14 mouse cellular contexts compared by ENCODE assay signal in the genomic region with DNA sequence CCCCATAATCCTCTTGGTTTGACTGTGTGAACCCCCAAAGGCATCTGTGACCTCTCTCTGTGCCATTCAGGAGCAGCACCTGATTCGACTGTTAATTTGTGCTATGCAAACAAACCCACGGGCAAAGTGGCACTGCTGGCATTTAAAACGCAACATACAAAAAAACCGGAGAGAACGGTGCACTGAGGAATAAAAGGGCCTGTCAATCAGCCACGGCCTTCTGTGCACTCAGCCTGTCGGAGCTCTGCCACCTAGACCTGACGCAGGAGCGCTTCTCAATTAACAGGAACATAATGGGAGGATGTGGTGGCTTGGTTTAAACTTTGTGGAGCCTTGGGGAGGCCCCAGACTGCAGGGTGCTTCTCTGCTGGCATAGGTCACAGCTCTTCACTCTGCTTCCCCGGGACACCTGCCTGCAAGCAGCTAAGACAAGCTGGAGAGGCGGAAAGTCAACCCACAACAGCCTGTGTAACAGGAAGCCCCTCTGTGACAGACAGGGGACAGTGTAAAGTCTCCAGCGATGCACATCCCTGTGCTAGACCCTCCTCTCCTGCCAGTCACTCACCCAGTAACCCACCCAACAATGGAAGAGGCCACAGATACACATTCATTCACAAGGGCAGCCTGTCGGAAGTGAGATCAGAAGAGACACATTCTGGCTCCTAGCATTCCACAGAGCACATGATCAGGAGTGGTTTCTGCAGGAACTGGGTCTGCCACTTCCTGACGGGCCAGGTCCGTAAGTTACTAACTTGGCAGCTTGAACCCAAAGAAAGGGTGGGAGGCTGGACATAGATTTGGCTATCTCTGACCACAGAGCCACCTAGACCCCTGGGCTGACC. TPM values are rescaled to one million over a fixed set of nuclear protein-coding genes. Genes with fewer than 3 reads are reported as not detected.
DNase-seq lines count a peak whose midpoint lies in the region; ATAC-seq and TF ChIP-seq lines count a peak whose summit lies in the region.
"Had no signal": no experiment of that assay in that cellular context is flagged by ENCODE, and none has a peak within 500 bp of the region (broad histone marks: within the 10 kb centered on the region; RNA-seq: fewer than 3 reads in every experiment).

No protein-coding gene starts in this region.

- no peak for TF ChIP-seq POLR2A in kidney, adult 2 months (IDR thresholded peaks at IDR 0.05; ENCODE audit: low read depth, low read length)

- no peak overlapping the region for H3K4me3 ChIP-seq in kidney, adult 2 months (ENCODE audit: insufficient read depth, low read depth, low read length)
- H3K4me3 ChIP-seq in forebrain, embryonic 13.5 days: no peak overlapping the region
- H3K4me3 ChIP-seq in midbrain, embryonic 14.5 days (replicated peaks; ENCODE audit: low read depth, low read length): no peak overlapping the region
- H3K4me3 ChIP-seq: limb, embryonic 15.5 days had no signal

- no peak overlapping the region for H3K9ac ChIP-seq in forebrain, embryonic 13.5 days
- H3K9ac ChIP-seq in midbrain, embryonic 14.5 days (replicated peaks; ENCODE audit: low read length): no peak overlapping the region
- H3K9ac ChIP-seq: limb, embryonic 15.5 days had no signal

- ATAC-seq in forebrain, embryonic 13.5 days: 0 out of 2 replicates have a peak, but pooled peaks have one; percentile 21
- ATAC-seq in midbrain, embryonic 14.5 days (ENCODE audit: low FRiP score, low TSS enrichment): no peak
- ATAC-seq: intestine, postnatal 0 days had no signal

- H3K4me2 ChIP-seq in forebrain, embryonic 13.5 days: peak overlapping the region; percentile 29
- no peak overlapping the region for H3K4me2 ChIP-seq in midbrain, embryonic 14.5 days (ENCODE audit: low read length)
- H3K4me2 ChIP-seq: heart, embryonic 11.5 days; limb, embryonic 15.5 days had no signal

- TF ChIP-seq CTCF in kidney, adult 2 months (conservative IDR thresholded peaks at IDR 0.05; ENCODE audit: insufficient read depth, insufficient read length, low read depth, low read length): no peak

- no peaks in the 10 kb centered on the region for H3K27me3 ChIP-seq in kidney, adult 2 months (replicated peaks; ENCODE audit: control insufficient read depth, insufficient read depth, low read length)
- no peaks in the 10 kb centered on the region for H3K27me3 ChIP-seq in forebrain, embryonic 13.5 days
- no peaks in the 10 kb centered on the region for H3K27me3 ChIP-seq in midbrain, embryonic 14.5 days (ENCODE audit: control insufficient read depth, insufficient read depth, low read length)
- H3K27me3 ChIP-seq: limb, embryonic 15.5 days had no signal

- no peaks in the 10 kb centered on the region for H3K9me3 ChIP-seq in forebrain, embryonic 13.5 days (replicated peaks)
- H3K9me3 ChIP-seq in midbrain, embryonic 14.5 days (ENCODE audit: control insufficient read depth, low read length): 0 out of 2 replicates have a peak, but pooled peaks cover 3% of the 10 kb centered on the region
- H3K9me3 ChIP-seq: limb, embryonic 15.5 days had no signal

- H3K4me1 ChIP-seq in kidney, adult 2 months (ENCODE audit: control insufficient read depth, insufficient read depth, low read length): no peaks in the 10 kb centered on the region
- H3K4me1 ChIP-seq in forebrain, embryonic 13.5 days: peaks cover 15% of the 10 kb centered on the region
- peaks cover 15% of the 10 kb centered on the region for H3K4me1 ChIP-seq in midbrain, embryonic 14.5 days (ENCODE audit: control insufficient read depth, insufficient read depth, low read length)
- H3K4me1 ChIP-seq: limb, embryonic 15.5 days had no signal

- 55% methylated on average over 15 of the region's 15 CpGs for WGBS in kidney, adult 2 months
- 20% methylated on average over 15 of the region's 15 CpGs for WGBS in forebrain, embryonic 13.5 days
- WGBS in midbrain, embryonic 14.5 days: 18% methylated on average over 15 of the region's 15 CpGs

- peak overlapping the region; percentile 8; the same call in 1 of the 2 replicates for H3K27ac ChIP-seq in kidney, adult 2 months (ENCODE audit: insufficient read depth, low read depth, low read length)
- H3K27ac ChIP-seq in forebrain, embryonic 13.5 days: no peak overlapping the region
- peak overlapping the region; percentile 28 for H3K27ac ChIP-seq in midbrain, embryonic 14.5 days (replicated peaks; ENCODE audit: low read depth, low read length)
- H3K27ac ChIP-seq: limb, embryonic 15.5 days had no signal

- H3K36me3 ChIP-seq in kidney, adult 2 months (ENCODE audit: control insufficient read depth, insufficient read depth, low read length): no peaks in the 10 kb centered on the region
- no peaks in the 10 kb centered on the region for H3K36me3 ChIP-seq in forebrain, embryonic 13.5 days (ENCODE audit: poor library complexity, severe bottlenecking)
- no peaks in the 10 kb centered on the region for H3K36me3 ChIP-seq in midbrain, embryonic 14.5 days (ENCODE audit: control insufficient read depth, insufficient read depth, low read length)
- H3K36me3 ChIP-seq: limb, embryonic 15.5 days had no signal

- DNase-seq in kidney, adult 2 months: peak; percentile 30
- DNase-seq in kidney, adult 8-10 months: no peak
- DNase-seq in midbrain, embryonic 14.5 days: peak; percentile 61
- peak; percentile 59 for DNase-seq in thymus, postnatal 4 days
- DNase-seq in cerebellum, adult 11 months: no peak
- no peak for DNase-seq in natural killer cell, adult 2 months (ENCODE audit: low spot score in 2 of 2)
- DNase-seq in spleen, adult 18-20 months: no peak
- DNase-seq: layer of hippocampus, postnatal 36 days; lung, postnatal 10 days; right cerebral cortex, postnatal 4 days had no signal

RNA-seq across cellular contexts. Expression of gene Aktip, which starts 39.6 kb away (rescaled TPM):
- 108 and 114 TPM in 2 replicates for polyA plus RNA-seq in kidney, adult 2 months (2012; rRNA removed)
- 119 and 122 TPM in 2 replicates for polyA plus RNA-seq in forebrain, embryonic 13.5 days (2015; fragmentation: Nextera tagmentation; extraction: Ambion mirVana)
- polyA plus RNA-seq in midbrain, embryonic 14.5 days (2014; fragmentation: Nextera tagmentation; extraction: Ambion mirVana): 131 and 143 TPM in 2 replicates

Comparison
In these comparisons a context has a peak if more than half of its experiments do, and no peak if none do; other contexts are left out.
1. DNase-seq: peak in kidney, adult 2 months (single experiment), midbrain, embryonic 14.5 days (single experiment) and thymus, postnatal 4 days (single experiment); none in kidney, adult 8-10 months (0 of 2), cerebellum, adult 11 months (single experiment), natural killer cell, adult 2 months (0 of 2) and spleen, adult 18-20 months (0 of 2).